Mouse (Mus musculus) midbrain, postnatal 0 days (tissue): ENCODE measurements around the gene Evi5l. TPM values are rescaled to one million over a fixed set of nuclear protein-coding genes. Genes with fewer than 3 reads are reported as not detected.

Experiments
- ATAC-seq: fragments of 200-750 bp; cut with Nextera tagmentation; 2 replicates; pipeline ENCODE4 v1.8.0; 2017; ENCODE audit warnings: moderate number of reproducible peaks, mild to moderate bottlenecking, moderate TSS enrichment, moderate library complexity; ENCODE audit not compliant: low FRiP score
- DNase-seq: peaks from one replicate; pipeline ENCODE4 v3.0.0-alpha.2; 2015; ENCODE audit warnings: low spot score
- H3K27ac ChIP-seq: fragments of 300-500 bp; sonication (generic); 2 replicates; pipeline ENCODE4 v1.5.1; 2014; ENCODE audit warnings: low read depth, mild to moderate bottlenecking, low read length, mixed read lengths
- H3K27me3 ChIP-seq: fragments of 300-500 bp; sonication (generic); 2 replicates; pipeline ENCODE4 v1.6.1; 2014; ENCODE audit warnings: low read length, control low read depth, mixed read lengths; ENCODE audit not compliant: insufficient read depth
- H3K36me3 ChIP-seq: fragments of 300-500 bp; sonication (generic); 2 replicates; pipeline ENCODE4 v1.6.1; 2014; ENCODE audit warnings: low read length, control low read depth, mixed read lengths; ENCODE audit not compliant: insufficient read depth
- H3K4me1 ChIP-seq: fragments of 300-500 bp; sonication (generic); 2 replicates; pipeline ENCODE4 v1.6.1; 2014; ENCODE audit warnings: mild to moderate bottlenecking, control low read depth, antibody characterized with exemption, low read length, mixed read lengths; ENCODE audit not compliant: insufficient read depth
- H3K4me2 ChIP-seq: fragments of 300-500 bp; sonication (generic); 2 replicates; pipeline ENCODE4 v1.6.1; 2014; ENCODE audit warnings: low read depth, mild to moderate bottlenecking, low read length, mixed read lengths; ENCODE audit not compliant: poor library complexity, severe bottlenecking
- H3K4me3 ChIP-seq: fragments of 300-500 bp; sonication (generic); 2 replicates; pipeline ENCODE4 v1.5.1; 2014; ENCODE audit warnings: low read depth, mild to moderate bottlenecking, low read length, moderate library complexity
- H3K9ac ChIP-seq: fragments of 300-500 bp; sonication (generic); replicated peaks from 2 replicates; pipeline ENCODE4 v1.6.1; 2014; ENCODE audit warnings: mild to moderate bottlenecking, low read length, moderate library complexity, mixed read lengths; ENCODE audit not compliant: poor library complexity, severe bottlenecking
- H3K9me3 ChIP-seq: fragments of 300-500 bp; sonication (generic); 2 replicates; pipeline ENCODE4 v1.6.1; 2016; ENCODE audit warnings: low read length, control low read depth
- CTCF ChIP-seq: IDR thresholded peaks from 2 replicates; pipeline ENCODE4 v1.5.1; 2016; ENCODE audit warnings: antibody characterized with exemption, mild to moderate bottlenecking
- WGBS: fragments of 180-500 bp; shearing (Covaris S2); extraction: QIAGEN DNeasy Blood & Tissue Kit; methylation state at CpG from one replicate; pipeline ENCODE4 v1.1.7; 2014; 5-methylcytosine and 5-hydroxymethylcytosine counted together
- polyA plus RNA-seq: library from polyadenylated mRNA; unstranded; fragments of >200 nt; fragmentation: Nextera tagmentation; extraction: Ambion mirVana; gene quantifications from 2 replicates; pipeline ENCODE4 v1.2.1, GENCODE M21; 2015
- total RNA-seq: library from RNA; depleted of rRNA; stranded (reverse); fragments of >200 nt; gene quantifications from 2 replicates; pipeline ENCODE4 v1.2.3, GENCODE M21; 2014

The Evi5l gene
- total and polyA plus RNA-seq, 2 experiments from 2014 or later = 108 to 238 TPM

GRCm38 (mm10) chr8:4227919-4228318 is 61.6 kb downstream of the Evi5l start:
- no peak overlapping the region for H3K4me3 ChIP-seq
- 94% methylated on average over 4 of the region's 4 CpGs for WGBS
- peaks cover 7% of the 10 kb centered on the region for H3K27me3 ChIP-seq
- TF ChIP-seq CTCF = no peak
- H3K9me3 ChIP-seq = no peaks in the 10 kb centered on the region
- no peak for DNase-seq
- no peak overlapping the region for H3K4me2 ChIP-seq
- ATAC-seq = no peak
- H3K9ac ChIP-seq = no peak overlapping the region
- H3K4me1 ChIP-seq = no peaks in the 10 kb centered on the region
- H3K27ac ChIP-seq = no peak overlapping the region
- no peaks in the 10 kb centered on the region for H3K36me3 ChIP-seq

GRCm38 (mm10) chr8:4229784-4230183 is 63.4 kb downstream of the Evi5l start:
- H3K4me1 ChIP-seq = no peaks in the 10 kb centered on the region

GRCm38 (mm10) chr8:4230612-4231351 is 64.4 kb downstream of the Evi5l start:
- Histone ChIP-seq H3K4me1 (no peaks in the 10 kb centered on the region), H3K4me2 (no peak overlapping the region), H3K36me3 (no peaks in the 10 kb centered on the region), H3K9me3 (no peaks in the 10 kb centered on the region), H3K9ac (no peak overlapping the region), H3K4me3 (no peak overlapping the region), H3K27ac (no peak overlapping the region), H3K27me3 (peaks cover 7% of the 10 kb centered on the region)
- WGBS = 63% methylated on average over 10 of the region's 10 CpGs
- no peak for ATAC-seq
- DNase-seq = no peak
- TF ChIP-seq CTCF = no peak

More at GRCm38 (mm10) chr8:4229784-4230183, 63.4 kb downstream of the Evi5l start:
- Histone ChIP-seq H3K9me3 (no peaks in the 10 kb centered on the region), H3K36me3 (no peaks in the 10 kb centered on the region), H3K4me2 (no peak overlapping the region), H3K27me3 (peaks cover 7% of the 10 kb centered on the region), H3K9ac (no peak overlapping the region), H3K4me3 (no peak overlapping the region), H3K27ac (no peak overlapping the region)
- DNase-seq = no peak
- ATAC-seq = no peak
- no peak for TF ChIP-seq CTCF
- 57% methylated on average over 5 of the region's 5 CpGs for WGBS

GRCm38 (mm10) chr8:4237814-4238433 is 71.6 kb downstream of the Evi5l start:
- Histone ChIP-seq H3K4me1 (peaks cover 8% of the 10 kb centered on the region), H3K27ac (peak overlapping the region; percentile 89), H3K36me3 (peaks cover 9% of the 10 kb centered on the region; the same call in 1 of the 2 replicates), H3K9me3 (no peaks in the 10 kb centered on the region), H3K9ac (peak overlapping the region; percentile 59), H3K4me2 (peak overlapping the region; percentile 67), H3K4me3 (peak overlapping the region; percentile 82), H3K27me3 (no peaks in the 10 kb centered on the region)
- ATAC-seq (peak; percentile 35; the same call in 1 of the 2 replicates), DNase-seq (no peak)
- 13% methylated on average over 15 of the region's 15 CpGs for WGBS
- TF ChIP-seq CTCF = no peak

GRCm38 (mm10) chr8:4238434-4239192 is 72.2 kb downstream of the Evi5l start, which contains the start of the genes Map2k7 and Gm49320:
Map2k7 (plus strand) TSS chr8:4238740.
Gm49320 (plus strand) TSS chr8:4238865.
- Histone ChIP-seq H3K9me3 (no peaks in the 10 kb centered on the region), H3K27me3 (no peaks in the 10 kb centered on the region), H3K9ac (peak within 1 kb of the TSS; percentile 79), H3K4me3 (peak within 1 kb of the TSS; percentile 82), H3K36me3 (peaks cover 16% of the 10 kb centered on the region), H3K27ac (peak within 1 kb of the TSS; percentile 89), H3K4me1 (peaks cover 8% of the 10 kb centered on the region), H3K4me2 (peak within 1 kb of the TSS; percentile 85)
- under 1% methylated on average over 62 of the region's 71 CpGs for WGBS
- ATAC-seq (peak; percentile 96), DNase-seq (peak; percentile 100)
- peak; percentile 74 for TF ChIP-seq CTCF
